Mouse (Mus musculus) intestine, embryonic 16.5 days (tissue): ENCODE data around the gene Dhx30. TPM values are rescaled to one million over a fixed set of nuclear protein-coding genes. Genes with fewer than 3 reads are reported as not detected.
A peak's percentile ranks its signal among the peaks of the same experiment; 100 is the strongest.
"Not testable (repeated sequence)": the region's sequence is repeated elsewhere in the genome, so short reads cannot be mapped to it uniquely, and the experiment has no call there.

Experiments
- ATAC-seq: fragments of 200-750 bp; cut with Nextera tagmentation; 2 replicates; pipeline ENCODE4 v1.8.0; 2017; ENCODE audit warnings: moderate TSS enrichment, moderate library complexity
- H3K27ac ChIP-seq: fragments of 300-500 bp; sonication (generic); 2 replicates; pipeline ENCODE4 v1.5.1; 2014; ENCODE audit warnings: mild to moderate bottlenecking, low read length
- H3K27me3 ChIP-seq: fragments of 300-500 bp; sonication (generic); replicated peaks from 2 replicates; pipeline ENCODE4 v1.6.1; 2014; ENCODE audit warnings: low read length, control low read depth, mixed read lengths; ENCODE audit not compliant: control insufficient read depth, insufficient read depth
- H3K36me3 ChIP-seq: fragments of 300-500 bp; sonication (generic); 2 replicates; pipeline ENCODE4 v1.6.1; 2014; ENCODE audit warnings: low read length, control low read depth; ENCODE audit not compliant: control insufficient read depth, insufficient read depth
- H3K4me1 ChIP-seq: fragments of 300-500 bp; sonication (generic); 2 replicates; pipeline ENCODE4 v1.6.1; 2014; ENCODE audit warnings: low read length, control low read depth, mixed read lengths; ENCODE audit not compliant: control insufficient read depth, insufficient read depth
- H3K4me2 ChIP-seq: fragments of 300-500 bp; sonication (generic); 2 replicates; pipeline ENCODE4 v1.6.1; 2014; ENCODE audit warnings: low read depth, low read length, control low read depth
- H3K4me3 ChIP-seq: fragments of 300-500 bp; sonication (generic); 2 replicates; pipeline ENCODE4 v1.5.1; 2014; ENCODE audit warnings: mild to moderate bottlenecking, low read length
- H3K9ac ChIP-seq: fragments of 300-500 bp; sonication (generic); 2 replicates; pipeline ENCODE4 v1.6.1; 2014; ENCODE audit warnings: low read depth, low read length
- H3K9me3 ChIP-seq: fragments of 300-500 bp; sonication (generic); 2 replicates; pipeline ENCODE4 v1.6.1; 2016; ENCODE audit warnings: low read length, control low read depth; ENCODE audit not compliant: control insufficient read depth
- WGBS: fragments of 180-500 bp; shearing (Covaris S2); extraction: QIAGEN DNeasy Blood & Tissue Kit; methylation state at CpG from one replicate; pipeline ENCODE4 v1.1.7; 2014; 5-methylcytosine and 5-hydroxymethylcytosine counted together
- polyA plus RNA-seq: library from polyadenylated mRNA; unstranded; fragments of >200 nt; fragmentation: Nextera tagmentation; extraction: Ambion mirVana; gene quantifications from 2 replicates; pipeline ENCODE4 v1.2.1, GENCODE M21; 2015

The Dhx30 gene
- polyA plus RNA-seq, 1 experiment from 2014 or later, result 83.9 TPM

DNA sequence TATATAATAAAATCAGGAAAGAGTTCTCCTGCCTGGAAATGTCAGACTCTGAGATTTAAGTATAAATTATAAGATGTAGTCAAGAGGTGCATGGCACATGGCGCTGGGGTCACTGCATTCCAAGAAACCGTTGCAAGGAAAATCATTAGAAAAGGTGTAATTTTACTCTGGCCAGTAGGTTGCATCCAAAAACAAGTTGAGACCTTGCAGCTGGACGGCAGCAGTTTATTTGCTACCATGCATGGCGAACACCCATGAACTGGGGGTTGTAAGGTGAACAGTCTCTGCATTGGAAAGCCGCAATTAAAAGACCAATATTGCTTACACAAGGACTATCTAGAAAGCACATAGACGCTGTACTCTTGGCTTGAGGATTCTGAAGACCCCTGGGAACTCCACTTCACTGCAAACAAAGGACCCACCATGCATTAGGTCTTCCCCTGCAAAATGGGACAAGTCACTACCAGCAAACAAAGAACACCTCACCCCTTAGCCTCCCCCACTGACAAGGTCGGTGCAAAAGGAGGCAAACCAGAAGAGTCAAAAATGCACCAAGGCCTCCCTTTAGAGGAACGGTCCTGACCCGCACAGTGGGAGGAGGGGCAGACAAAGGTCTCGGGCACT lies 1.2 kb downstream of the Dhx30 start:
- Histone ChIP-seq H3K36me3 (no peaks in the 10 kb centered on the region), H3K9me3 (no peaks in the 10 kb centered on the region), H3K27me3 (no peaks in the 10 kb centered on the region), H3K4me3 (peak overlapping the region; percentile 95), H3K9ac (peak overlapping the region; percentile 92), H3K27ac (peak overlapping the region; percentile 97), H3K4me2 (peak overlapping the region; percentile 71), H3K4me1 (peaks cover 11% of the 10 kb centered on the region)
- 7% methylated on average over 10 of the region's 10 CpGs for WGBS
- ATAC-seq, result 0 out of 2 replicates have a peak, but pooled peaks have one; percentile 1

DNA sequence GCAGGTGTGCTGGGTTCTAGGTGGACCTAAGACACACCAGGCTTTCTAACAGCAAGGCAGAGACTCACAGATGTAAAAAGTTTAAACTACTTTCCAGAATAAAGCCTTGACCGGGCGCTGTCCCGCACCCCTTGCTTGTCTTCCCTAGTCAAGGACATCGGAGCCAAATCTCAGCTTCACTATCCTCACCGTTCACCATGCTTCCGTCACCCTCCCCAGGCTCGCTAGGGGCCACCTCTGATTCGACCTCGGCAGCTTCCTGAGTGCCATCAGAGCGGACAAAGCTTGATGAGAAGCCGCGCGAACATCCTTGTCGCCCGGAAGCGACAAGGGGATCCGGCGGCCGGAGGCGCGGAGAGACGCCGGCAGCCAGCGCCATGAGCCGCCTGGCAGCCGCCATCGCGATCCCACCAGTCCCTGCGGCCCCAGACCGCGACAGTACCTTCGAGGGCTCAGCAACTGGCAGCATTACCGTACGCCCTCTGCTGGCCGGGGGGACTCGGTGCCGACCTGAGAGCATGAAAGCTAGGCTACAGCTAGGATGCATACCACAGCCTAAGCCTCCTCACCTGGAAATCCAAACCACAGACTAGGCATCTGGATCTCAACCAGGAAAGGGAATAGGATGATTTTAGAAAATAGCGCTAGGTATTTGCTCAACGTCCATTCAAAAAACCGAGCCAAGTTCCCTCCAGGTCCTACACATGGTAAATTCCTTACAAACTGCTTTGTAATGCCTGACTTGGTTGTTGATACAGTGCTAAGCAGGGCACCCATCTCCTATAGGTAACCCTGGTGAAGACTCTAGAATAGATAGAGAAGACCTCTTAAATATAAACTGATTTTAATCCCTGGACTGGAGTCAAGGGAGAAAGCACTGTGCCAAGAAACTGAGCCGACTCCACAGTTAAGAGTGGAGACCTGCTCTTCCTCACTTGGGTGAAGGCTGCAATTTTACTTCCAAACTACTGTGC lies 16.7 kb downstream of the Dhx30 start:
- WGBS, result 2% methylated on average over 41 of the region's 41 CpGs
- peaks cover 6% of the 10 kb centered on the region for H3K4me1 ChIP-seq
- ATAC-seq, result peak; percentile 99
- no peaks in the 10 kb centered on the region for H3K9me3 ChIP-seq
- peak overlapping the region; percentile 49; the same call in 1 of the 2 replicates for H3K27ac ChIP-seq
- H3K4me2 ChIP-seq, result peak overlapping the region; percentile 62
- H3K27me3 ChIP-seq, result no peaks in the 10 kb centered on the region
- H3K9ac ChIP-seq, result peak overlapping the region; percentile 85
- H3K36me3 ChIP-seq, result peaks cover 13% of the 10 kb centered on the region
- peak overlapping the region; percentile 89 for H3K4me3 ChIP-seq

DNA sequence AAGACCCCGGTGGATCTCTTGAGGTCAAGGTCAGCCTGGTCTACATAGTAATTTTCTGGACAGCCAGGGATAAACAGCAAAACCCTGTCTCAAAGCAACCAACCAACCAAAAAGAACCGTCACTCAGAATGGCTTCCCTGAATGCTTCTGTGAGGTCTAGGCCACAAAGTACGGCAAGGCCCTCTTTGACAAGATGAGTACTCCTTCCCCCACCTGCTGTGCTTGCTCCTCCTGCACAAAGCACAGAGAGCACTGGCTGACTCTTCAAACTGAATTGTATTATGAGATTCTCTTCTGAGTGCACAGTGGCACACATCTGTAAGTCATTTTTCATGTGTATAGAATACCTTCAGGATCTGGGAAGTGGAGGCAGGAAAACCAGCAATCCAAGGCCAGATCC lies 19.8 kb downstream of the Dhx30 start:
- H3K4me1 ChIP-seq, result peaks cover 6% of the 10 kb centered on the region
- ATAC-seq, result no peak
- H3K9ac ChIP-seq, result no peak overlapping the region
- no peaks in the 10 kb centered on the region for H3K27me3 ChIP-seq
- H3K36me3 ChIP-seq, result peaks cover 15% of the 10 kb centered on the region
- no peak overlapping the region for H3K4me2 ChIP-seq
- no peak overlapping the region for H3K27ac ChIP-seq
- WGBS, result 96% methylated on average over 3 of the region's 3 CpGs
- H3K4me3 ChIP-seq, result no peak overlapping the region
- H3K9me3 ChIP-seq, result no peaks in the 10 kb centered on the region

DNA sequence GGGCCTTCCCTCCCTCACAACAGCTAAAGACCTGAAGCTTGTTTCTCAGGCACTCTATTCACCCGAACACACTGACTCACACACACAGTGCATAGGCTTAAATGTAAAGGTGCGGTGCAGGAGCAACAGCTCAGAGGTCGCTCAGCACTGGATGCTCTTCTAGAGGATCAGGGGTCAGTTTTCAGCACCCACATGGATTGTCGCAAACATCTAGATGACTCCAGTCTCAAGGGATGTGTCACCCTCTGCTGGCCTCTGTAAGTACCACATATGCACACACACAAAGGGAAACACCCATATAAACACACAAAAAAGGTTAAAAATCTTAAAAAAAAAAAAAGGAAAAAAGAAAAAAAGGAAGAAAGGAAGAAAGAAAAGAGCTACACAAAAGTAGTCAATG lies 22.9 kb downstream of the Dhx30 start:
- H3K4me2 ChIP-seq, result no peak overlapping the region
- H3K36me3 ChIP-seq, result peaks cover 32% of the 10 kb centered on the region
- H3K4me1 ChIP-seq, result no peaks in the 10 kb centered on the region
- no peaks in the 10 kb centered on the region for H3K27me3 ChIP-seq
- H3K9ac ChIP-seq, result no peak overlapping the region
- H3K9me3 ChIP-seq, result no peaks in the 10 kb centered on the region
- no peak overlapping the region for H3K27ac ChIP-seq
- ATAC-seq, result no peak
- H3K4me3 ChIP-seq, result no peak overlapping the region
- 97% methylated on average over 4 of the region's 4 CpGs for WGBS

DNA sequence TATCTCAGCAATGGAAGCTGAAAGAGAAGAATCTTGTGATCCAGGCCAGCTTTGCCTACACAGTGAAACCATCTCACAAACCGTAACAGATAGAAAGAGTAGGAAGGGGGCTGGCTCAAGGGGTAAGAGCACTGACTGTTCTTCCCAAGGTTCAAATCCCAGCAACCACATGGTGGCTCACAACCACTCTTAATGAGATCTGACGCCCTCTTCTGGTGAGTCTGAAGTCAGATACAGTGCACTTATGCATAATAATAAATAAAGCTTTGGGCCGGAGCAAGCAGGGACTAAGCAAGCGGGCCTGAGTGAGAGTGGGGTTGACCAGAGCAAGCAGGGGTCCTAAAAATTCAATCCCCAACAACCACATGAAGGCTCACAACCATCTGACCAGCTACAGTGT lies 24.3 kb downstream of the Dhx30 start:
- H3K27me3 ChIP-seq, result no peaks in the 10 kb centered on the region
- no peaks in the 10 kb centered on the region for H3K9me3 ChIP-seq
- no peak overlapping the region for H3K9ac ChIP-seq
- H3K4me2 ChIP-seq, result no peak overlapping the region
- H3K4me3 ChIP-seq, result no peak overlapping the region
- H3K4me1 ChIP-seq, result no peaks in the 10 kb centered on the region
- ATAC-seq, result no peak
- WGBS, result 86% methylated on average over 4 of the region's 4 CpGs
- peaks cover 32% of the 10 kb centered on the region for H3K36me3 ChIP-seq
- no peak overlapping the region for H3K27ac ChIP-seq

DNA sequence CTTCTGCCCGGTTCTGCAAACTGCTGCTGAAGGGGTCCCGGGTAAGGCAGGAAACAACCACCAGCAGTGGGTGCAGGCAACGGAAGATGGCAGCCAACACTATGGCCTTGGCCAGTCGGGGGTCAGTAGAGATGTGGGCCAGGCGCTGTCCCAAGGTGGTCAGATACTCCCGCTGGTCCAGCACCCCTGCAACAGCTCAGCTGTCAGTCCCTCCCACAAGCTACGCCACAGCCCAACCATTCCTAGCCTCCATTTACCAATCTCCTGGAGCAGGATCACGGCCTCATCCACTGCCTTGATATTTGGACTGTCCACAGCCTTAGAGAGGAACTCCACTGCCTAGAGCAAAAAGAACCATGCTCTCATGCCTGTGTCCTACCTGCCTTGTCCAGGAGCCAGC lies 31.9 kb downstream of the Dhx30 start:
- H3K9me3 ChIP-seq, result no peaks in the 10 kb centered on the region
- H3K27me3 ChIP-seq, result no peaks in the 10 kb centered on the region
- H3K27ac ChIP-seq, result no peak overlapping the region
- 89% methylated on average over 8 of the region's 8 CpGs for WGBS
- peaks cover 39% of the 10 kb centered on the region for H3K36me3 ChIP-seq
- H3K9ac ChIP-seq, result no peak overlapping the region
- no peak for ATAC-seq
- no peak overlapping the region for H3K4me2 ChIP-seq
- peaks cover 14% of the 10 kb centered on the region; the same call in 1 of the 2 replicates for H3K4me1 ChIP-seq
- H3K4me3 ChIP-seq, result no peak overlapping the region

DNA sequence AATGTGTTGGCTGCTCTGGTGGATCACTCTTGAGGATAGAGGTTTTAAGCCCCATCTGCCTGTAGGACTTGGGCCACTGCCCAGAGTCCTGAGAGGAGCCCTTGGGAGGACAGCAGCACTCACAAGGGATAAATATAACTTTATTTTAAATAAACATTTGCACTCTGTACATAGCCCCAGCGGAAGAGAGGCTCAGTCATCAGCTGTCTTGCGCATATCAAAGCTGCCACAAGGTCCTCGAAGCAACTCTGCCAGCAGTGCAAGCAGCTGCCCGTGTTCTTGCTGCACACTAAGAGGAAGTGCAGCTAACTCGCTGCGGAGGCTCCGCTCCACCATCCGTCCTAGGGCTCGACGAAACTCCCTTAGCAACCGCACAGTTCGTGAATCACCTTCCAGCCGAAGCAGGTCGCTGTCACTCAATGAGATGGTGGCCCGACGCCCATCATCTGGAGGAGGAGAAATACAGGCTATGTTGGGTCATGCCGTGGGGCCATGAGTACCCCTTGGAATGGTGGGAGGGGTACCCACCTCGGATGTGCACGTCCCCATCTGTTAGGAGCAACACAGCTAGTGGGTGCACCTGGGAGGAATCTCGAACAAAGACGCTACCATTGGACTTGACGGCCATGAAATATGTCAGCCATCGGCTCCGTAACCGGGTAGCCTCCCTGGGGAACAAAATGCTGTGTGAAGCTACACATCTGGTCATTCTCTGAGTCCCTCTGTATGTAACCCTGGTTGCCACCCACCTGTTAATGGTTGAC lies 33.2 kb downstream of the Dhx30 start:
- Histone ChIP-seq H3K27me3 (no peaks in the 10 kb centered on the region), H3K27ac (0 out of 2 replicates have a peak overlapping the region, but pooled peaks have one; percentile 27), H3K4me1 (peaks cover 14% of the 10 kb centered on the region; the same call in 1 of the 2 replicates), H3K4me3 (no peak overlapping the region), H3K36me3 (peaks cover 34% of the 10 kb centered on the region), H3K4me2 (no peak overlapping the region), H3K9ac (no peak overlapping the region), H3K9me3 (no peaks in the 10 kb centered on the region)
- 72% methylated on average over 25 of the region's 25 CpGs for WGBS
- peak; percentile 63 for ATAC-seq

DNA sequence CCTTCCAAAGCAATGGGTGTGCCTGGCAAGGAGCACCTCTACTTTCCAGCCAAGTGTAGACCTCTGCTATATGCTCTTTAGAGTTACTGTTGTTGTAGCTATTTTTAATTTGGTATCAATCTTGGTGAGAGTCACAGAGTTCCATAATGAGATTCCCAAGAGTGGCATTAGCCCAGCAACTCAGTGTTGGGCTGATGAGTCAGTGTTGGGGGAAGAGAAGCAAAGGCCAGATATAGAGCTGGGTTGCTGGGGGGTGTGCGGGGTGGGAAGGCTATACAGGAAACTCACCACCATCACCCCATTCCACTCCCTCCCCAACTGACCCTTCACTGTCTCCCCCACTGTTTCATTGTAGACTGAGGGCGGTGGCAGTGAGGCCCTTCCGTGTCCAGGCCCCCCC lies 36.6 kb downstream of the Dhx30 start:
- H3K4me3 ChIP-seq, result no peak overlapping the region
- WGBS, result 79% methylated on average over 3 of the region's 3 CpGs
- no peak for ATAC-seq
- peaks cover 20% of the 10 kb centered on the region for H3K36me3 ChIP-seq
- no peak overlapping the region for H3K4me2 ChIP-seq
- H3K9me3 ChIP-seq, result no peaks in the 10 kb centered on the region
- H3K27ac ChIP-seq, result no peak overlapping the region
- no peak overlapping the region for H3K9ac ChIP-seq
- H3K27me3 ChIP-seq, result no peaks in the 10 kb centered on the region
- H3K4me1 ChIP-seq, result peaks cover 14% of the 10 kb centered on the region; the same call in 1 of the 2 replicates

DNA sequence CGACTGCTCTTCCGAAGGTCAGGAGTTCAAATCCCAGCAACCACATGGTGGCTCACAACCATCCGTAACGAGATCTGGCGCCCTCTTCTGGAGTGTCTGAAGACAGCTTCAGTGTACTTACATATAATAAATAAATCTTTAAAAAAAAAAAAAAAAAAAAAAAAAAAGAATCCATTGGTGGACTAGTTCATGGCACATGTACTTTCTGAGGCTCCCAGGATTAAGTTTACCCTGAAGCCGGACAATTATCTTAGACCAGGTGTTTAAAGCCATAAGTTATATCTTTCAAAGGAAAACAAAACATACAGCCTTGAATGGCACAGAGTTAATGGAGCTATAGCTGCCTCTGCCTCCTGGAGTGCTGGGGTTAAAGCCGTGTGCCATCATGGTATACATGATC lies 41.2 kb downstream of the Dhx30 start:
- not testable (repeated sequence) for H3K36me3 ChIP-seq, H3K4me3 ChIP-seq, H3K9ac ChIP-seq

More for the DNA sequence above, 41.2 kb downstream of the Dhx30 start:
- H3K4me1 ChIP-seq, ATAC-seq, H3K27ac ChIP-seq, H3K4me2 ChIP-seq, H3K27me3 ChIP-seq, H3K9me3 ChIP-seq: not testable (repeated sequence)
- WGBS, result 82% methylated on average over 4 of the region's 7 CpGs
